Mouse (Mus musculus): ENCODE data around the gene Phactr1. TPM values are rescaled to one million over a fixed set of nuclear protein-coding genes. Genes with fewer than 3 reads are reported as not detected.
A peak's percentile ranks its signal among the peaks of the same experiment; 100 is the strongest.

The Phactr1 gene
- total RNA-seq, 1 experiment = 1.2 TPM

GRCm38 (mm10) chr13:42927778-42928177, 247.4 kb downstream of the Phactr1 start:
- Histone ChIP-seq H3K9ac (ENCODE audit: insufficient read depth, low read depth, low read length, poor library complexity, severe bottlenecking) (no peak overlapping the region), H3K4me3 (ENCODE audit: insufficient read depth in 1 of 2, low read depth in 1 of 2, low read length in 2 of 2, poor library complexity in 1 of 2, severe bottlenecking in 1 of 2) (no peak overlapping the region), H3K27ac (ENCODE audit: insufficient read depth, low read depth, low read length, poor library complexity, severe bottlenecking) (no peak overlapping the region), H3K9me3 (ENCODE audit: control insufficient read depth, insufficient read depth, low read depth, low read length) (no peaks in the 10 kb centered on the region), H3K36me3 (ENCODE audit: control insufficient read depth, insufficient read depth, low read length, poor library complexity, severe bottlenecking) (no peaks in the 10 kb centered on the region), H3K4me1 (ENCODE audit: control insufficient read depth in 2 of 2, insufficient read depth in 2 of 2, low read length in 2 of 2, poor library complexity in 1 of 2) (no peaks in the 10 kb centered on the region)
- in situ Hi-C loops (cut with MboI; ENCODE audit: low sequenced_read_pairs in 2 of 2, unreplicated experiment in 2 of 2) = no loop called here
- no peak for TF ChIP-seq ZNF384 (IDR thresholded peaks at IDR 0.05; ENCODE audit: low read depth, low read length)
- no peak for TF ChIP-seq MAFK (IDR thresholded peaks at IDR 0.05; ENCODE audit: insufficient read depth, low read depth, low read length)
- DNase-seq (ENCODE audit: low read depth, low spot score) = no peak

GRCm38 (mm10) chr13:42929529-42930235, 249.3 kb downstream of the Phactr1 start:
- no peak overlapping the region for H3K4me3 ChIP-seq (ENCODE audit: insufficient read depth in 1 of 2, low read depth in 1 of 2, low read length in 2 of 2, poor library complexity in 1 of 2, severe bottlenecking in 1 of 2)
- no peaks in the 10 kb centered on the region for H3K36me3 ChIP-seq (ENCODE audit: control insufficient read depth, insufficient read depth, low read length, poor library complexity, severe bottlenecking)
- in situ Hi-C loops (cut with MboI; ENCODE audit: low sequenced_read_pairs in 2 of 2, unreplicated experiment in 2 of 2) = no loop called here
- DNase-seq (ENCODE audit: low read depth, low spot score) = no peak
- H3K27ac ChIP-seq (ENCODE audit: insufficient read depth, low read depth, low read length, poor library complexity, severe bottlenecking) = no peak overlapping the region
- no peaks in the 10 kb centered on the region for H3K9me3 ChIP-seq (ENCODE audit: control insufficient read depth, insufficient read depth, low read depth, low read length)
- TF ChIP-seq MAFK (IDR thresholded peaks at IDR 0.05; ENCODE audit: insufficient read depth, low read depth, low read length) (no peak), ZC3H11A (IDR thresholded peaks at IDR 0.05; ENCODE audit: borderline replicate concordance, low read depth, low read length) (no peak), HCFC1 (IDR thresholded peaks at IDR 0.05; ENCODE audit: borderline replicate concordance, insufficient read depth, low read length) (no peak), CHD2 (IDR thresholded peaks at IDR 0.05; ENCODE audit: low read depth, low read length) (no peak), ZNF384 (IDR thresholded peaks at IDR 0.05; ENCODE audit: low read depth, low read length) (no peak)
- H3K9ac ChIP-seq (ENCODE audit: insufficient read depth, low read depth, low read length, poor library complexity, severe bottlenecking) = no peak overlapping the region
- H3K4me1 ChIP-seq (ENCODE audit: control insufficient read depth in 2 of 2, insufficient read depth in 2 of 2, low read length in 2 of 2, poor library complexity in 1 of 2) = no peaks in the 10 kb centered on the region

GRCm38 (mm10) chr13:42932046-42932445, 251.6 kb downstream of the Phactr1 start:
- H3K36me3 ChIP-seq (ENCODE audit: control insufficient read depth, insufficient read depth, low read length, poor library complexity, severe bottlenecking) = no peaks in the 10 kb centered on the region
- in situ Hi-C loops (cut with MboI; ENCODE audit: low sequenced_read_pairs in 2 of 2, unreplicated experiment in 2 of 2) = no loop called here
- H3K4me1 ChIP-seq (ENCODE audit: control insufficient read depth in 2 of 2, insufficient read depth in 2 of 2, low read length in 2 of 2, poor library complexity in 1 of 2) = no peaks in the 10 kb centered on the region
- DNase-seq (ENCODE audit: low read depth, low spot score) = no peak
- H3K4me3 ChIP-seq (ENCODE audit: insufficient read depth in 1 of 2, low read depth in 1 of 2, low read length in 2 of 2, poor library complexity in 1 of 2, severe bottlenecking in 1 of 2) = no peak overlapping the region
- TF ChIP-seq CHD2 (IDR thresholded peaks at IDR 0.05; ENCODE audit: low read depth, low read length) (no peak), HCFC1 (IDR thresholded peaks at IDR 0.05; ENCODE audit: borderline replicate concordance, insufficient read depth, low read length) (no peak), MAFK (IDR thresholded peaks at IDR 0.05; ENCODE audit: insufficient read depth, low read depth, low read length) (no peak), ZC3H11A (IDR thresholded peaks at IDR 0.05; ENCODE audit: borderline replicate concordance, low read depth, low read length) (no peak), ZNF384 (IDR thresholded peaks at IDR 0.05; ENCODE audit: low read depth, low read length) (no peak)
- no peaks in the 10 kb centered on the region for H3K9me3 ChIP-seq (ENCODE audit: control insufficient read depth, insufficient read depth, low read depth, low read length)
- H3K27ac ChIP-seq (ENCODE audit: insufficient read depth, low read depth, low read length, poor library complexity, severe bottlenecking) = no peak overlapping the region
- no peak overlapping the region for H3K9ac ChIP-seq (ENCODE audit: insufficient read depth, low read depth, low read length, poor library complexity, severe bottlenecking)

- H3K27ac ChIP-seq (ENCODE audit: insufficient read depth, low read depth, low read length, poor library complexity, severe bottlenecking) = no peak overlapping the region
These were observed 254.2 kb downstream of the Phactr1 start for GRCm38 (mm10) chr13:42934538-42935126.

GRCm38 (mm10) chr13:42937871-42938270, 257.4 kb downstream of the Phactr1 start:
- Histone ChIP-seq H3K27ac (ENCODE audit: insufficient read depth, low read depth, low read length, poor library complexity, severe bottlenecking) (no peak overlapping the region), H3K36me3 (ENCODE audit: control insufficient read depth, insufficient read depth, low read length, poor library complexity, severe bottlenecking) (no peaks in the 10 kb centered on the region), H3K9ac (ENCODE audit: insufficient read depth, low read depth, low read length, poor library complexity, severe bottlenecking) (no peak overlapping the region), H3K4me1 (ENCODE audit: control insufficient read depth in 2 of 2, insufficient read depth in 2 of 2, low read length in 2 of 2, poor library complexity in 1 of 2) (no peaks in the 10 kb centered on the region), H3K9me3 (ENCODE audit: control insufficient read depth, insufficient read depth, low read depth, low read length) (no peaks in the 10 kb centered on the region), H3K4me3 (ENCODE audit: insufficient read depth in 1 of 2, low read depth in 1 of 2, low read length in 2 of 2, poor library complexity in 1 of 2, severe bottlenecking in 1 of 2) (no peak overlapping the region)
- no peak for DNase-seq (ENCODE audit: low read depth, low spot score)
- in situ Hi-C loops (cut with MboI; ENCODE audit: low sequenced_read_pairs in 2 of 2, unreplicated experiment in 2 of 2) = no loop called here
- no peak for TF ChIP-seq ZNF384 (IDR thresholded peaks at IDR 0.05; ENCODE audit: low read depth, low read length)
- TF ChIP-seq HCFC1 (IDR thresholded peaks at IDR 0.05; ENCODE audit: borderline replicate concordance, insufficient read depth, low read length) = no peak
- no peak for TF ChIP-seq MAFK (IDR thresholded peaks at IDR 0.05; ENCODE audit: insufficient read depth, low read depth, low read length)
- no peak for TF ChIP-seq ZC3H11A (IDR thresholded peaks at IDR 0.05; ENCODE audit: borderline replicate concordance, low read depth, low read length)
- no peak for TF ChIP-seq CHD2 (IDR thresholded peaks at IDR 0.05; ENCODE audit: low read depth, low read length)

More at GRCm38 (mm10) chr13:42934538-42935126, 254.2 kb downstream of the Phactr1 start:
- Histone ChIP-seq H3K4me3 (ENCODE audit: insufficient read depth in 1 of 2, low read depth in 1 of 2, low read length in 2 of 2, poor library complexity in 1 of 2, severe bottlenecking in 1 of 2) (no peak overlapping the region), H3K9me3 (ENCODE audit: control insufficient read depth, insufficient read depth, low read depth, low read length) (no peaks in the 10 kb centered on the region), H3K36me3 (ENCODE audit: control insufficient read depth, insufficient read depth, low read length, poor library complexity, severe bottlenecking) (no peaks in the 10 kb centered on the region), H3K9ac (ENCODE audit: insufficient read depth, low read depth, low read length, poor library complexity, severe bottlenecking) (no peak overlapping the region), H3K4me1 (ENCODE audit: control insufficient read depth in 2 of 2, insufficient read depth in 2 of 2, low read length in 2 of 2, poor library complexity in 1 of 2) (no peaks in the 10 kb centered on the region)
- in situ Hi-C loops (cut with MboI; ENCODE audit: low sequenced_read_pairs in 2 of 2, unreplicated experiment in 2 of 2) = no loop called here
- TF ChIP-seq ZNF384 (IDR thresholded peaks at IDR 0.05; ENCODE audit: low read depth, low read length) (no peak), MAFK (IDR thresholded peaks at IDR 0.05; ENCODE audit: insufficient read depth, low read depth, low read length) (peak; percentile 89)
- no peak for DNase-seq (ENCODE audit: low read depth, low spot score)
